24 mouse cellular contexts compared by ENCODE assay signal in the genomic region with DNA sequence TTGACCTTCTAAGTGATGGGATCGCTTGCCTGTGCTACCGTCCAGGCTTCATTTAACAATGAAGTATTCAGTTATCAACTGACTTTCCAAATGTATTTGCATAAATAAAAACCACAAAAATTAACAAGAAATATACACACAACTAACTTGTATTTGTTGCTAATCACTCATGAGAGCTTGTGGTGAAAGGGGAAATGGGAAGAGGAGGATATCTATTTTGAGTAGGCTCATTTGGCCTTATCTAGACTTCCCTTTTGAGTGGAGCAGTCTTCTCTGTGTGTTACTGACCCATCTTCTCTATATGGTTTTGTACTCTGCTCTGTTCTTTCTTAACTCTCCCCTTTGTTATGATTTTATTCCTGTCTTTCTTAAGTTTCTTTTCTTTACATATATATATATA. TPM values are rescaled to one million over a fixed set of nuclear protein-coding genes. Genes with fewer than 3 reads are reported as not detected.
"Had no signal": no experiment of that assay in that cellular context is flagged by ENCODE, and none has a peak within 500 bp of the region (broad histone marks: within the 10 kb centered on the region; RNA-seq: fewer than 3 reads in every experiment).

No protein-coding gene starts in this region.

- H3K9ac ChIP-seq: kidney, embryonic 15.5 days; liver, embryonic 13.5 days; lung, embryonic 14.5 days; midbrain, embryonic 12.5 days; midbrain, embryonic 15.5 days; neural tube, embryonic 12.5 days; neural tube, embryonic 15.5 days; stomach, embryonic 15.5 days had no signal

- H3K27ac ChIP-seq: kidney, embryonic 15.5 days; left cerebral cortex, adult 2 months; liver, embryonic 13.5 days; midbrain, embryonic 12.5 days; midbrain, embryonic 15.5 days; neural tube, embryonic 12.5 days; neural tube, embryonic 15.5 days; stomach, embryonic 15.5 days had no signal

- H3K36me3 ChIP-seq: kidney, embryonic 15.5 days; liver, embryonic 13.5 days; midbrain, embryonic 12.5 days; midbrain, embryonic 15.5 days; neural tube, embryonic 12.5 days; neural tube, embryonic 15.5 days; stomach, embryonic 15.5 days had no signal

- H3K27me3 ChIP-seq: kidney, embryonic 15.5 days; liver, embryonic 13.5 days; midbrain, embryonic 12.5 days; midbrain, embryonic 15.5 days; neural tube, embryonic 12.5 days; neural tube, embryonic 15.5 days; stomach, embryonic 15.5 days had no signal

- H3K4me1 ChIP-seq: midbrain, embryonic 12.5 days; neural tube, embryonic 12.5 days; stomach, embryonic 15.5 days had no signal

- H3K9me3 ChIP-seq: kidney, embryonic 15.5 days; liver, embryonic 13.5 days; midbrain, embryonic 12.5 days; midbrain, embryonic 15.5 days; neural tube, embryonic 12.5 days; neural tube, embryonic 15.5 days; stomach, embryonic 15.5 days had no signal

- DNase-seq: kidney, adult 11 months; kidney, adult 8-10 months; kidney, postnatal 10 days; kidney, postnatal 36 days; layer of hippocampus, postnatal 36 days; liver, embryonic 13.5 days; lung, embryonic 14.5 days; lung, postnatal 36 days; right cerebral cortex, adult 18-20 months; right cerebral cortex, postnatal 14 days; right cerebral cortex, postnatal 4 days; thymus, postnatal 25 days had no signal

- ATAC-seq: lung, postnatal 0 days; midbrain, embryonic 15.5 days had no signal

- H3K4me2 ChIP-seq: kidney, embryonic 15.5 days; midbrain, embryonic 12.5 days; midbrain, embryonic 15.5 days; neural tube, embryonic 12.5 days; stomach, embryonic 15.5 days had no signal

- H3K4me3 ChIP-seq: kidney, embryonic 15.5 days; left cerebral cortex, adult 2 months; liver, embryonic 13.5 days; midbrain, embryonic 12.5 days; midbrain, embryonic 15.5 days; neural tube, embryonic 12.5 days; neural tube, embryonic 15.5 days; stomach, embryonic 15.5 days had no signal

RNA-seq across cellular contexts. Expression of gene Stx19, which starts 41.8 kb away (rescaled TPM):
- total RNA-seq: layer of hippocampus, adult 8-10 months; layer of hippocampus, postnatal 10 days; layer of hippocampus, postnatal 36 days; left cerebral cortex, adult 2 months; left cerebral cortex, postnatal 10 days; left cerebral cortex, postnatal 36 days had no signal
